Mouse (Mus musculus) c-Kit-positive CD71-negative TER-119-negative erythroid progenitor cells, embryonic 14.5 days (primary cell): ENCODE measurements around the gene Sgta.
A peak's percentile ranks its signal among the peaks of the same experiment; 100 is the strongest.
"Not testable (repeated sequence)": the region's sequence is repeated elsewhere in the genome, so short reads cannot be mapped to it uniquely, and the experiment has no call there.

Experiments
- DNase-seq: peaks from one replicate; pipeline ENCODE4 v3.0.0-alpha.2; 2013; ENCODE audit warnings: low read depth

Sgta gene

GRCm38 (mm10) chr10:81059603-81060543 lies at the start of gene Sgta:
Gene Sgta (minus strand): TSS chr10:81060181.
- DNase-seq: peak; percentile 99

- DNase-seq: peak; percentile 76
Measured at GRCm38 (mm10) chr10:81106113-81106721, 46.2 kb upstream of the Sgta start.

DNA sequence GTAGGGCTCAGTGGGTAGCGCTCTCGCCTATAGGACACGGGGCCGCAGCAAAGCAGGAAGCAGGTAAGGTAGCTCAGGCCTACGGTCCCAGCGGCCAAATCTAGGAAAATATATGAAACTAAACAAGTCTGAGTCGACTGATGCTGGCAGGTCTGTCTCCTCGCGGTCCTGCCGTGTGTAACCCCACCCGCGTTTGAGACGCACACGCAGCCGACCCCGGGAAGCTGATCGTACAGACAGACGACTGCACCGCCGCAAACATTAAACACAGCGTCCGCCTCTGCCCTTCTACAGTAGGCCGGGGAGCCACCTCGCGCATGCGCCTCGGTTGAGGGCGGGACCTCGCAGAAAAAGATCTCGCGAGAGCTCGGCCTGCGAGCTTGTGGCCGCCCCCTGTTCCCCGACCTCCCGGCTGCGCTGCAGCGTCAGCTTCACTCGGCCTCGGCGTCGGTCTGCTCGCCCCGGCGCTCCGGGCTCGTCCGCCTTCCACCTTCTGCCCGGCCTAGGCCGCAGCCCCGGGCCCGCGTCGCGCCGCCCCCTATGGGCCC lies 45.7 kb upstream of the Sgta start, which contains the start of gene Map2k2:
Map2k2 (plus strand) TSS at position 351 of the 548 bp plus-strand sequence.
- DNase-seq: peak; percentile 93

DNA sequence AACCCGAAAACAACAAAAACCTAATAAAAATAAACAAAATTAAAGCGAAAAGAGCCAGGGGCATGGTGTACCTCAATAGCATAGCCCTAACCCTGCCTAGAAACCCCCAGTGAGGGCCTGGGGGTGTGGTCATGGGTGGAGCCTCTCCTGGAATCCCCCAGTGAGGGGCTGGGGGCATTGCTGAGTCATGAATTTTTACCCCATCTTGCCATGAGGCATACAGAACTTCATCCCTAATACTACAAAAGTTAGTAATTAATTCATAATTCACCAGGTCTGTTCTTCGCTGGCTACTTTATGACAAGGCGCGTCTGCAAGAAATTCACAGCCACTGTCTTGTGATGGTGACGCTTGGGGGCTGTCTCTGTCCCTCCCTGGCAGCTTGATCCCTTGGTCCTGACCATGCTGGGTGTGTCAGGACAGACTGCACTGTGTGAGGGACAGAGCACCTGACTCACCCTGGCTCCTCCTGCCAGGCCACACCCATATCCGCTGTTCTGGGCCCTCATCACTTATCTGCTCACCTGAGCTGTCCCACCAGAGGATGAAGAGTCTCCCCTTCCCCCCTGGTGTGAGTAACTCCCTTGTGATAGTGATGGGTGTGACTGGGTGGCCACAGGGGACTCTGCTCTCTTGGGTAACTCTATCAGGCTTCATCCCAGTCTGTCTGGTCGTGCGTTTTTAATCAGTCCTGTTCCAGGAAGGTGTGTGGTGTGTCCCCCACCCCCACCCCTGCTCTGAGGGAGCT lies 35.1 kb upstream of the Sgta start:
- DNase-seq: no peak

DNA sequence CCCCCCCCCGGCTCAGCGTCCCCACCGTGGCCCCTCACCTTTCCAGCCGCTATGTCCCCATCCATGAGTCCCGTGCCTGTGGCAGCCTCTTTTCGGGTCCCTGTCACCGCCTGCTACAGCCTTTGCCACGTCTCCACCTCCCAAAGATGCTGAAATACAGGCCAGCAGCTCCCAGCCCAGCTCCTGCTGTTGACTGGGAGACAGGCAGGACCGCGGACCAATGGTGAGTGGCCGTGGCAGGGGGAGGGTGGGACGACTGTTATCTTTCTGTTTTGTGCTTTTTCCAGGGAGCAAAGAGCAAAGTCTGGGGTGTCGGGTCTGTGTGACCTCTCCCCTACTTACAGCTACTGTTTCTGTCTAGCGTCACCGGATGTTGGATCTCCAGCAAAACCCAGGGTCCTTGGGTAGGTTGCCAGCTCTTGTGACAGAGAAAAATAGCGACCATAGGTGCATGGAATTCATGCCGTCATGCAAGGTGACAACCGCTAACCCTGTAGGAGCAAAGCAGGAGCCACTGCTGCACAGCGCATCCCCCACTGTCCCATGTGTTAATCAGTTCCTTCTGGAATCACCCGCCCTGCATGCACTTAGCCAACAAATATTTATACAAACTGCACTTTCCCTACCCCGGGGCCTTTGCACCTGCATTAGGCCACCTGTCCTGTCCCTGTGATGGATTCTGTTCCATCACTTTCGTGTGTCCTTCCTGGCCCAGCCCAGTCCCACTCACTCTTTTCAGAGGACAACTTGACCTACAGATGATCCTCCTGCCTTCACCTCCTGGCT lies 32.7 kb upstream of the Sgta start:
- no peak for DNase-seq

- no peak for DNase-seq
Measured at GRCm38 (mm10) chr10:81090621-81091020, 30.6 kb upstream of the Sgta start.

DNA sequence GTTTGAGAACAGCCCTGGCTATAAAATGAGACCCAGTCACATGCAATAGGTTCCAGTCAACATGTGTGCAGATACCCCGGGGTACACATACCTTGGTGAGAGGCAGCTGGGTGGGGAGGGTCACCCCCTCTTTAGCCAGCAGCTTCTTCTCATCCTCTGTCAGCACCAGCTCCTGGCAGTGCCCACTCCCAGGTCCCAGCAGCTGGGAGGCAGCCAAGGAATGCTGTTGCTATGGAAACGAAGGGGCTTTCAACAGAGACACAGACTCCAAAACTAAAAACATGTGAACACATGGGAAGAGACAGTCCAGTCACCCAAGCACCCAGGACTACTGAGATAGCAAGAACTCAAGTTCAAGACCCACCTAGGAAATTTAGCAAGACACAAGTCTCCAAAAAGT lies 29.2 kb upstream of the Sgta start:
- DNase-seq: no peak

GRCm38 (mm10) chr10:81087021-81087420 lies 27.0 kb upstream of the Sgta start:
- DNase-seq: no peak

DNA sequence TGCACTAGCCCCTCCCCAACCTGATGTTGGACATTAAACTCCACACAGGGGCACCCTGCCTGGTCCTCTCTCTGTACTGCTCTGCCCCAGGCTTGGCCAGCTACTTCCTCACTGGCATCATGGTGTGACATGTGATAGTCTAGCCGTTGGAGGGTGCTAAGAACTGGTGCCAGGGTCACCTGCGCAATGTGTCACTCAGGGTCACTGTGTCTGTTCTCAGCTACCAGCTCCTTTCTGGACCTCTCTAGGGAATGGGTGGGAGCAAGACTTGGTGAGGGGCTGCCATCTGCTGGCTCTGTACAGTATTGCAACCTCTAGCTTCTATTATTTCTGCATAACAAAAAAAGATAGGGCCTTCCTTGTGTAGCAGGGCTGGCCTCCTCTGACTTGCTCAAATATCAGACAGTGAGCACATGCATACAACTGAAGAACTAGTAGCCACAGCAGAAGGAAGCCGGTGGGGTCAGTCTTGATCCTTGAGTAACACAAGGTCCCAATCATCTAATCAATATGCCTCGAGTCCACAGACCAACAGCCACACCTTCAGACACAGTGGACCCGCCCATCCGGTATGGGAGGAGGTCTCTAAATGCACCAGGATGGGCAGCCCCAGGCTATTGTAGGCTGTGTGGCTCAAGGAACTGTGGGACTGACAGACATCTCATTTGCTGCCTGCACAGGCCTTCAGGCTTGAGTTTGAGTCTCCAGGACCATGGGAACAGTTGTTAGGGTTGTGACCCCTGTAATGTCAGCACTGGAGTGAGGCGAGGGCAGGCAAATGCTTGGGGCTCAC lies 22.4 kb upstream of the Sgta start:
- peak; percentile 54 for DNase-seq

- DNase-seq: no peak
Measured at GRCm38 (mm10) chr10:81080008-81080655, 20.2 kb upstream of the Sgta start.

DNA sequence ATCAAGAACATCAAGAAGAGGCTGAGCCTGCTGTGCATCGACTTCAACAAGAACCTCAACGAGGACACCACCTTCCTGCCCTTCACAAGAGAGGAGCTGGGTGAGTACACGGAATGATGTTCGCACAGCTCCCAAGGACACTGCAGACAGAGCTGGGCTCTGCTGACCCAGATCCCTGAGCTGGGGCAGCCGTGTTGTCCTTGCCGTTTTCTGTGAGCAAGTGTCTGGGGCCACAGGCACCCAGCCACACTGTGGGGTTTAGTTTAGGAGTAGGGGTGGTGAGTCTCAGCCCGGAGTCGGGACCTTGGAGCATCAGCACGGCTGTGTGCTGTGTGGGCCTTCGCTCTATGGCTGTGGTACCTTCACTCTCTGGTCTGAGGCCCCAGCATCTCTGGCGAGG lies 17.9 kb upstream of the Sgta start:
- DNase-seq: no peak

DNA sequence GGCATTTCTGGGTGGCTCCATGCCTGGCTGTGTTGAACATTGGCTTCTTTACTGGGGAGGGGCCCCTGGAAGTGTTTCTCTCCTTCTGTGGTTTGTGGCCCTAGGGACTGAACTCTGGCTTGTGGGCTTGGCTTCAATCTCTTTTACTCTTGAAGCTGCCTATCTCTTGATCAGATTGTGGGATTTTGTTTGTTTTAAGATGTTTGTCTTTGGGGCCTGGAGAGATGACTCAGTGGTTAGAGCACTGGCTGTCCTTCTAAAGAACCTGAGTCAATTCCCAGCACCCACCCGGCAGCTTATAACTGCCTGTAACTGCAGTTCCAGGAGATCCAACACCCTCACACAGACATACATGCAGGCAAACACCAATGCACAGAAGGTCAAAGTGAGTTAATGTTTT lies 16.4 kb upstream of the Sgta start:
- DNase-seq: no peak

DNA sequence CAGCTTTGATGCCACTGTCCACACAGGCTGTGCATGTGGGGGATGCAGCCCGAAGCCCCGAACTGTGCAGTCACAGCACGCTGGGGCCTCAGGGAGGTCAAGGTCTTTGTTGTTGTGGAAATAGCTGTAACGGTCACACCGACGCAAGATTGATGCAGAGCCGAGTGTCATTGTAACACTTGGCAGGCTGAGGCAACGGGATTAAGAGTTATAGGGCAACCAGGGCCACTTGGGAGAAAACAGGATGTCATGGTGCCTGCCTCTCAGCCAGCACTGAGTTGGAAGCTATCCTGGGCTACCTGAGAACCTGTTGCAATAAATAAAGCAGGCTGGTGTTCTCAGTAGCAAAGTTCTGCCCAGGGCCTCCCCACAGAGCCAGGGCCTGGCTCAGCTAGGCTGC lies 15.8 kb upstream of the Sgta start:
- no peak for DNase-seq

GRCm38 (mm10) chr10:81073464-81073863 lies 13.5 kb upstream of the Sgta start:
- no peak for DNase-seq

DNA sequence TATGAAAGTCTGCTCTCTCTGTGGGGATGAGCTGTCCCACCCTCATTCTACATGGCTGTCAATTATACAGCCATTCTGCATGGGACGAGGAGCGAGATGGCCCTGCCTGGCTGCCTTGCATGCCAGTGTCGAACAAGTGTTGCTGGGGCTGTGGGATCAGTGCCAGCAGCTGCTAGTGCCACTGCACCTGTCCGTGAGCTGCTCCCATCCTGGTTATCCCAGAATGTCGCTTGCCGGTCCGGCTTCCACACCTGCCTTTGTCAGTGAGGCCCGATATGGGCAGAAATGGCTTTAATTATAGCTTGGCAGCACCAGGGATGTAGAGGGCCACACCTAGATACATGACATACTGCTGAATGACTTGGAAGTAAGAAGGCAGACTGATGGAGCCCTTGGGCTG lies 12.3 kb upstream of the Sgta start:
- DNase-seq: no peak

GRCm38 (mm10) chr10:81069836-81070235 lies 9.9 kb upstream of the Sgta start, which contains the start of gene Thop1:
Gene Thop1 (plus strand): TSS chr10:81070035.
- peak; percentile 99 for DNase-seq

DNA sequence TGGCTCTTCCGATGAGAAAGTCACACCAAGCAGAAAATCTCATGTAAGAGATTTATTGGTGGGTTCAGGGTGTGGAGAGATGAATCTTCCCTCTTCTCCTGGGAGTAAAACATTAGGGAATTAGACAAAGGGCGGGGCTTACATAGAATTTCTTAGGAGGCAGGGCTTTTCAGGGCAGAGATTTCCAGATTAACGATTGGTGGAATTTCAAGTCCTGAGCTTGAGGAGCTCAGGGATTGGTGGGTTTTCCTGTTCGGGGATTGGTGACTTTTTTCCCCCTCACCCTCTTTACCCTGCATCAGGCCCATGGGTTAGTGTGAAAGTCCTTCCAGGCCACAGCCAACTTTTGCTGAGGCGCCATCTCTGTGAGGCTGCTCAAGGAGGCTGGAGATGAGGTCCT lies 8.7 kb upstream of the Sgta start:
- no peak for DNase-seq

DNA sequence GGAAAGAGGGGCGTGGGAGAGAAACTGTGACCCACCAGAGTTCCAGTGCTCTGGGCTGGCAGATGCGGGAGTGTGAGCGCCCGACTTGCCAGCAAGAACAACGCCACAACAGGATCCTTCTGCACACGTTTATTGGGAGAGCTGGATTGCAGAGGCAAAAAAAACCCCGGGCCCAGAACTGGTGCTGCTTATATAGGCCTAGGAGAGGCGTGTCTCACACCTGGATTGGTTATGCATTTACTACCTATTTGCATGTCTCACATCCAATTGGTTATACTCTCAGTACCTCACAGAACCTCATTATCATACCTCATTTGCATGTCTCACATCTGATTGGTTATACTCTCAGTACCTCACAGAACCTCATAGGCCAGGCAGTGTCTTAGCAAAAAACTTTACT lies 4.5 kb upstream of the Sgta start:
- DNase-seq: not testable (repeated sequence)

DNA sequence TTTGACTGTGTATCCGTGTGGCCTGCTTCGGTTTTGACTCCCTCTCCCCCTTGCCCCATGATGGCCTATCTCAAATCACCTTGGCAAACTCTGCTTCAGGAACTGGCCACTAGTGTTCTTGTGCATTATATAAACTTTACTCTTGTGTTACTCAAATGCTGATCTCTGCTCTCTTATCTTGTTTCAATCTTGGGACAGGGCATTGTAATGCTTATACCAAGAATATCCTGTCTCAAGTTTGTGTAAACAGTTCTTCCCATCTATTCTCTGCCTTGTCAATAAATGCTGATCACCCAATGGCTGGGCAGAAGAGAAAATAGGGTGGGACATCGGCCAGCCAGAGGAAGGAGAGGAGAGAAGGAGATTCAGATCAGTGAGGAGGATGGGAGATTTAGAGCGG lies 2.7 kb upstream of the Sgta start:
- DNase-seq: no peak

GRCm38 (mm10) chr10:81058896-81059295 lies 1.1 kb downstream of the Sgta start:
- DNase-seq: no peak
